Mouse (Mus musculus) brain, embryonic 14.5 days (tissue): ENCODE data around the gene E430018J23Rik.

ENCODE experiments used
- CTCF ChIP-seq: fragments of 200-500 bp; IDR thresholded peaks from 2 replicates; pipeline ENCODE4 v1.5.1; 2012; ENCODE audit warnings: inconsistent platforms, mild to moderate bottlenecking, moderate library complexity, borderline replicate concordance; ENCODE audit not compliant: insufficient read depth, insufficient read length; ENCODE audit errors: extremely low read depth
- POLR2A ChIP-seq: fragments of 200-500 bp; IDR thresholded peaks from 2 replicates; pipeline ENCODE4 v1.6.1; 2012; ENCODE audit warnings: mild to moderate bottlenecking, inconsistent platforms, borderline replicate concordance; ENCODE audit not compliant: poor library complexity, insufficient read depth, insufficient read length, severe bottlenecking; ENCODE audit errors: extremely low read depth

- TF ChIP-seq CTCF = no peak
- TF ChIP-seq POLR2A = no peak
These were observed 15.0 kb downstream of the E430018J23Rik start for GRCm38 (mm10) chr7:127378310-127378921.
